In genomic region chr12:86882279-86883018, GRCm38 (mm10) we compare ENCODE assay signal across 8 mouse cellular contexts. TPM values are rescaled to one million over a fixed set of nuclear protein-coding genes. Genes with fewer than 3 reads are reported as not detected.
DNase-seq lines count a peak whose midpoint lies in the region; ATAC-seq and TF ChIP-seq lines count a peak whose summit lies in the region.

No protein-coding gene starts in this region.

- TF ChIP-seq CTCF in liver, postnatal 0 days (IDR thresholded peaks at IDR 0.05; ENCODE audit: low read depth): no peak

- H3K4me1 ChIP-seq in embryonic facial prominence, embryonic 11.5 days (ENCODE audit: control insufficient read depth, insufficient read depth, low read length): peaks cover 3% of the 10 kb centered on the region
- H3K4me1 ChIP-seq in heart, embryonic 12.5 days (replicated peaks): peaks cover 51% of the 10 kb centered on the region
- H3K4me1 ChIP-seq in kidney, embryonic 15.5 days: peaks cover 70% of the 10 kb centered on the region
- peaks cover 26% of the 10 kb centered on the region for H3K4me1 ChIP-seq in liver, postnatal 0 days (ENCODE audit: insufficient read depth)
- peaks cover 52% of the 10 kb centered on the region for H3K4me1 ChIP-seq in neural tube, embryonic 15.5 days

- no peaks in the 10 kb centered on the region for H3K36me3 ChIP-seq in embryonic facial prominence, embryonic 11.5 days (replicated peaks; ENCODE audit: control insufficient read depth, insufficient read depth, low read depth, low read length)
- H3K36me3 ChIP-seq in heart, embryonic 12.5 days: peaks cover 16% of the 10 kb centered on the region
- 0 out of 2 replicates have a peak, but pooled peaks cover 2% of the 10 kb centered on the region for H3K36me3 ChIP-seq in kidney, embryonic 15.5 days
- no peaks in the 10 kb centered on the region for H3K36me3 ChIP-seq in liver, postnatal 0 days (replicated peaks; ENCODE audit: insufficient read depth, low read length)
- no peaks in the 10 kb centered on the region for H3K36me3 ChIP-seq in neural tube, embryonic 15.5 days

- H3K9me3 ChIP-seq in embryonic facial prominence, embryonic 11.5 days (replicated peaks; ENCODE audit: control insufficient read depth, low read length): no peaks in the 10 kb centered on the region
- H3K9me3 ChIP-seq in heart, embryonic 12.5 days (replicated peaks): no peaks in the 10 kb centered on the region
- no peaks in the 10 kb centered on the region for H3K9me3 ChIP-seq in kidney, embryonic 15.5 days (replicated peaks)
- no peaks in the 10 kb centered on the region for H3K9me3 ChIP-seq in liver, postnatal 0 days (ENCODE audit: low read length)
- no peaks in the 10 kb centered on the region for H3K9me3 ChIP-seq in neural tube, embryonic 15.5 days (replicated peaks)

- no peaks in the 10 kb centered on the region for H3K27me3 ChIP-seq in embryonic facial prominence, embryonic 11.5 days (ENCODE audit: control insufficient read depth, insufficient read depth, low read length)
- H3K27me3 ChIP-seq in heart, embryonic 12.5 days (replicated peaks): no peaks in the 10 kb centered on the region
- H3K27me3 ChIP-seq in kidney, embryonic 15.5 days: no peaks in the 10 kb centered on the region
- H3K27me3 ChIP-seq in liver, postnatal 0 days (ENCODE audit: insufficient read depth, low read length): peaks cover 36% of the 10 kb centered on the region
- no peaks in the 10 kb centered on the region for H3K27me3 ChIP-seq in neural tube, embryonic 15.5 days (replicated peaks)

- H3K27ac ChIP-seq in embryonic facial prominence, embryonic 11.5 days (replicated peaks; ENCODE audit: low read depth, low read length): no peak overlapping the region
- peak overlapping the region; percentile 100 for H3K27ac ChIP-seq in heart, embryonic 12.5 days (ENCODE audit: poor library complexity, severe bottlenecking)
- peak overlapping the region; percentile 100 for H3K27ac ChIP-seq in kidney, embryonic 15.5 days
- H3K27ac ChIP-seq in liver, postnatal 0 days (ENCODE audit: low read depth): peak overlapping the region; percentile 97; the same call in 1 of the 2 replicates
- peak overlapping the region; percentile 99 for H3K27ac ChIP-seq in neural tube, embryonic 15.5 days (replicated peaks)

- peak overlapping the region; percentile 73 for H3K4me3 ChIP-seq in embryonic facial prominence, embryonic 11.5 days (ENCODE audit: low read depth, low read length)
- H3K4me3 ChIP-seq in heart, embryonic 12.5 days: peak overlapping the region; percentile 95
- H3K4me3 ChIP-seq in kidney, embryonic 15.5 days (replicated peaks): peak overlapping the region; percentile 90
- peak overlapping the region; percentile 74 for H3K4me3 ChIP-seq in liver, postnatal 0 days (ENCODE audit: low read depth, low read length)
- peak overlapping the region; percentile 89 for H3K4me3 ChIP-seq in neural tube, embryonic 15.5 days (replicated peaks)

- H3K4me2 ChIP-seq in embryonic facial prominence, embryonic 11.5 days (ENCODE audit: low read depth, low read length): peak overlapping the region; percentile 99
- peak overlapping the region; percentile 94 for H3K4me2 ChIP-seq in heart, embryonic 12.5 days
- peak overlapping the region; percentile 88 for H3K4me2 ChIP-seq in kidney, embryonic 15.5 days
- H3K4me2 ChIP-seq in liver, postnatal 0 days (ENCODE audit: low read depth, low read length): peak overlapping the region; percentile 87
- H3K4me2 ChIP-seq in neural tube, embryonic 15.5 days: peak overlapping the region; percentile 85

- peak; percentile 32 to 38 for DNase-seq in CD8-positive naive resting alpha-beta T cell, adult 2 months (ENCODE audit: low read depth in 2 of 2, low spot score in 2 of 2)
- peak; percentile 65 to 68 for DNase-seq in adrenal gland, adult 18-20 months (ENCODE audit: low spot score in 2 of 2)
- DNase-seq in embryonic facial prominence, embryonic 11.5 days (ENCODE audit: low spot score): peak; percentile 49
- peak; percentile 60 for DNase-seq in liver, postnatal 0 days
- DNase-seq in yolk sac, embryonic 10.5 days (ENCODE audit: low spot score): peak; percentile 45

- WGBS in embryonic facial prominence, embryonic 11.5 days: under 1% methylated on average over 58 of the region's 59 CpGs
- whole genome bisulfite sequencing in heart, embryonic 12.5 days: under 1% methylated on average over 59 of the region's 59 CpGs
- WGBS in kidney, embryonic 15.5 days: under 1% methylated on average over 59 of the region's 59 CpGs
- 3% methylated on average over 59 of the region's 59 CpGs for WGBS in liver, postnatal 0 days (ENCODE audit: insufficient replicate concordance)
- WGBS in neural tube, embryonic 15.5 days: under 1% methylated on average over 59 of the region's 59 CpGs

- H3K9ac ChIP-seq in embryonic facial prominence, embryonic 11.5 days (replicated peaks; ENCODE audit: low read length): peak overlapping the region; percentile 91
- peak overlapping the region; percentile 100 for H3K9ac ChIP-seq in heart, embryonic 12.5 days
- peak overlapping the region; percentile 99 for H3K9ac ChIP-seq in kidney, embryonic 15.5 days
- peak overlapping the region; percentile 85 for H3K9ac ChIP-seq in liver, postnatal 0 days (replicated peaks)
- H3K9ac ChIP-seq in neural tube, embryonic 15.5 days (replicated peaks): peak overlapping the region; percentile 100

- ATAC-seq in embryonic facial prominence, embryonic 11.5 days (replicated peaks; ENCODE audit: insufficient number of reproducible peaks, low FRiP score, low TSS enrichment, low read depth): no peak
- ATAC-seq in heart, embryonic 12.5 days (ENCODE audit: insufficient number of reproducible peaks, low FRiP score): no peak
- ATAC-seq in kidney, embryonic 15.5 days (replicated peaks; ENCODE audit: low FRiP score): no peak
- no peak for ATAC-seq in liver, postnatal 0 days
- ATAC-seq in neural tube, embryonic 15.5 days (ENCODE audit: low FRiP score): no peak

- no peak for TF ChIP-seq EP300 in liver, postnatal 0 days (IDR thresholded peaks at IDR 0.05; ENCODE audit: low read depth)

RNA-seq across cellular contexts. Expression of gene Irf2bpl, which starts 2.1 kb away (rescaled TPM):
- 10 to 100 TPM; 61.0 to 61.4 TPM for total RNA-seq in adrenal gland, adult 18-20 months (2021)
- 15.5 and 16.4 TPM in 2 replicates for polyA plus RNA-seq in embryonic facial prominence, embryonic 11.5 days (2014; fragmentation: Nextera tagmentation; extraction: Ambion mirVana)
- polyA plus RNA-seq in heart, embryonic 12.5 days (2016; fragmentation: Nextera tagmentation; extraction: Ambion mirVana): 57.8 and 59.5 TPM in 2 replicates
- polyA plus RNA-seq in kidney, embryonic 15.5 days (2015; fragmentation: Nextera tagmentation; extraction: Ambion mirVana): 40.7 and 43.9 TPM in 2 replicates
- 5.0 and 5.3 TPM in 2 replicates for polyA plus RNA-seq in liver, postnatal 0 days (2015; fragmentation: Nextera tagmentation; extraction: Ambion mirVana)
- polyA plus RNA-seq in neural tube, embryonic 15.5 days (2015; fragmentation: Nextera tagmentation; extraction: Ambion mirVana): 53.3 and 69.9 TPM in 2 replicates
